Mouse (Mus musculus) midbrain, embryonic 16.5 days (tissue): ENCODE data around the gene Grhpr. TPM values are rescaled to one million over a fixed set of nuclear protein-coding genes. Genes with fewer than 3 reads are reported as not detected.

Experiments used
- ATAC-seq: fragments of 200-750 bp; cut with Nextera tagmentation; 2 replicates; pipeline ENCODE4 v1.8.0; 2017; ENCODE audit warnings: moderate TSS enrichment
- H3K27ac ChIP-seq: fragments of 300-500 bp; sonication (generic); 2 replicates; pipeline ENCODE4 v1.5.1; 2014; ENCODE audit warnings: mild to moderate bottlenecking, low read length, mixed read lengths
- H3K27me3 ChIP-seq: fragments of 300-500 bp; sonication (generic); 2 replicates; pipeline ENCODE4 v1.6.1; 2014; ENCODE audit warnings: low read depth, low read length, mixed read lengths; ENCODE audit not compliant: control insufficient read depth, insufficient read depth
- H3K36me3 ChIP-seq: fragments of 300-500 bp; sonication (generic); 2 replicates; pipeline ENCODE4 v1.6.1; 2014; ENCODE audit warnings: mild to moderate bottlenecking, low read length, moderate library complexity, mixed read lengths; ENCODE audit not compliant: control insufficient read depth, insufficient read depth
- H3K4me1 ChIP-seq: fragments of 300-500 bp; sonication (generic); 2 replicates; pipeline ENCODE4 v1.6.1; 2014; ENCODE audit warnings: mild to moderate bottlenecking, low read length, mixed read lengths; ENCODE audit not compliant: control insufficient read depth, insufficient read depth
- H3K4me2 ChIP-seq: fragments of 300-500 bp; sonication (generic); 2 replicates; pipeline ENCODE4 v1.6.1; 2014; ENCODE audit warnings: mild to moderate bottlenecking, low read length, mixed read lengths
- H3K4me3 ChIP-seq: fragments of 300-500 bp; sonication (generic); 2 replicates; pipeline ENCODE4 v1.5.1; 2014; ENCODE audit warnings: low read depth, mild to moderate bottlenecking, low read length, moderate library complexity, mixed read lengths
- H3K9ac ChIP-seq: fragments of 300-500 bp; sonication (generic); 2 replicates; pipeline ENCODE4 v1.6.1; 2014; ENCODE audit warnings: low read depth, low read length, mixed read lengths
- H3K9me3 ChIP-seq: fragments of 300-500 bp; sonication (generic); replicated peaks from 2 replicates; pipeline ENCODE4 v1.6.1; 2014; ENCODE audit warnings: mild to moderate bottlenecking, low read length, mixed read lengths; ENCODE audit not compliant: control insufficient read depth, poor library complexity, severe bottlenecking
- WGBS: fragments of 180-500 bp; shearing (Covaris S2); extraction: QIAGEN DNeasy Blood & Tissue Kit; methylation state at CpG from one replicate; pipeline ENCODE4 v1.1.7; 2014; 5-methylcytosine and 5-hydroxymethylcytosine counted together
- polyA plus RNA-seq: library from polyadenylated mRNA; unstranded; fragments of >200 nt; fragmentation: Nextera tagmentation; extraction: Ambion mirVana; gene quantifications from 2 replicates; pipeline ENCODE4 v1.2.1, GENCODE M21; 2015

Gene Grhpr
- polyA plus RNA-seq, 1 experiment from 2014 or later: 27.2 TPM

- Histone ChIP-seq H3K4me3 (peak within 1 kb of the TSS; percentile 73), H3K9me3 (no peaks in the 10 kb centered on the region), H3K27me3 (no peaks in the 10 kb centered on the region), H3K36me3 (no peaks in the 10 kb centered on the region), H3K27ac (0 out of 2 replicates have a peak within 1 kb of the TSS, but pooled peaks have one; percentile 36), H3K4me1 (peaks cover 19% of the 10 kb centered on the region), H3K9ac (peak within 1 kb of the TSS; percentile 71), H3K4me2 (peak within 1 kb of the TSS; percentile 65)
- 0% methylated on average over 29 of the region's 29 CpGs for WGBS
- ATAC-seq: peak; percentile 81
Measured at GRCm38 (mm10) chr4:45018452-45018980, 37.3 kb downstream of the Grhpr start, which contains the start of gene Polr1e. Gene Polr1e (plus strand): TSS chr4:45018583.

- WGBS: under 1% methylated on average over 14 of the region's 14 CpGs
- peak overlapping the region; percentile 65 for H3K4me2 ChIP-seq
- peaks cover 16% of the 10 kb centered on the region for H3K4me1 ChIP-seq
- H3K27ac ChIP-seq: no peak overlapping the region
- peak overlapping the region; percentile 71 for H3K9ac ChIP-seq
- H3K9me3 ChIP-seq: no peaks in the 10 kb centered on the region
- peak overlapping the region; percentile 73 for H3K4me3 ChIP-seq
- ATAC-seq: peak; percentile 52
- H3K36me3 ChIP-seq: 0 out of 2 replicates have a peak, but pooled peaks cover 1% of the 10 kb centered on the region
- H3K27me3 ChIP-seq: no peaks in the 10 kb centered on the region
Measured at GRCm38 (mm10) chr4:45019009-45019408, 37.8 kb downstream of the Grhpr start.

- Histone ChIP-seq H3K36me3 (peaks cover 12% of the 10 kb centered on the region; the same call in 1 of the 2 replicates), H3K27ac (no peak overlapping the region), H3K9ac (no peak overlapping the region), H3K4me1 (0 out of 2 replicates have a peak, but pooled peaks cover under 1% of the 10 kb centered on the region), H3K4me3 (no peak overlapping the region), H3K27me3 (no peaks in the 10 kb centered on the region), H3K9me3 (no peaks in the 10 kb centered on the region), H3K4me2 (no peak overlapping the region)
- 79% methylated on average over 4 of the region's 4 CpGs for WGBS
- ATAC-seq: no peak
Measured at GRCm38 (mm10) chr4:45026459-45026858, 45.3 kb downstream of the Grhpr start.

GRCm38 (mm10) chr4:45032586-45032985 lies 51.4 kb downstream of the Grhpr start:
- WGBS: 97% methylated on average over 9 of the region's 9 CpGs
- no peaks in the 10 kb centered on the region for H3K27me3 ChIP-seq

GRCm38 (mm10) chr4:45034693-45035628 lies 53.8 kb downstream of the Grhpr start:
- Histone ChIP-seq H3K9me3 (no peaks in the 10 kb centered on the region), H3K4me2 (no peak overlapping the region), H3K4me3 (no peak overlapping the region), H3K9ac (no peak overlapping the region), H3K27me3 (no peaks in the 10 kb centered on the region), H3K27ac (no peak overlapping the region), H3K4me1 (no peaks in the 10 kb centered on the region), H3K36me3 (peaks cover 17% of the 10 kb centered on the region)
- 87% methylated on average over 16 of the region's 16 CpGs for WGBS
- ATAC-seq: no peak

More at GRCm38 (mm10) chr4:45032586-45032985, 51.4 kb downstream of the Grhpr start:
- Histone ChIP-seq H3K4me2 (no peak overlapping the region), H3K27ac (no peak overlapping the region), H3K4me1 (no peaks in the 10 kb centered on the region), H3K4me3 (no peak overlapping the region), H3K36me3 (peaks cover 24% of the 10 kb centered on the region), H3K9ac (no peak overlapping the region), H3K9me3 (no peaks in the 10 kb centered on the region)
- ATAC-seq: no peak

GRCm38 (mm10) chr4:45036048-45036447 lies 54.9 kb downstream of the Grhpr start:
- WGBS: 93% methylated on average over 10 of the region's 10 CpGs
- Histone ChIP-seq H3K36me3 (peaks cover 17% of the 10 kb centered on the region), H3K9ac (no peak overlapping the region), H3K4me1 (no peaks in the 10 kb centered on the region), H3K27ac (no peak overlapping the region), H3K27me3 (no peaks in the 10 kb centered on the region), H3K4me3 (no peak overlapping the region), H3K4me2 (no peak overlapping the region), H3K9me3 (no peaks in the 10 kb centered on the region)
- ATAC-seq: no peak

- no peak for ATAC-seq
- Histone ChIP-seq H3K36me3 (peaks cover 17% of the 10 kb centered on the region), H3K4me2 (no peak overlapping the region), H3K4me3 (no peak overlapping the region), H3K27me3 (no peaks in the 10 kb centered on the region), H3K9me3 (no peaks in the 10 kb centered on the region), H3K9ac (no peak overlapping the region), H3K27ac (no peak overlapping the region), H3K4me1 (no peaks in the 10 kb centered on the region)
- WGBS: 84% methylated on average over 5 of the region's 5 CpGs
Measured at GRCm38 (mm10) chr4:45036571-45036970, 55.4 kb downstream of the Grhpr start.

GRCm38 (mm10) chr4:45037455-45038410 lies 56.5 kb downstream of the Grhpr start:
- Histone ChIP-seq H3K27ac (no peak overlapping the region), H3K4me1 (no peaks in the 10 kb centered on the region), H3K27me3 (no peaks in the 10 kb centered on the region), H3K4me2 (no peak overlapping the region), H3K36me3 (peaks cover 20% of the 10 kb centered on the region), H3K9ac (no peak overlapping the region), H3K4me3 (no peak overlapping the region), H3K9me3 (no peaks in the 10 kb centered on the region)
- 94% methylated on average over 13 of the region's 13 CpGs for whole genome bisulfite sequencing
- ATAC-seq: no peak
